Mouse (Mus musculus): ENCODE results near the gene Rab5if. TPM values are rescaled to one million over a fixed set of nuclear protein-coding genes. Genes with fewer than 3 reads are reported as not detected.
"Not testable (repeated sequence)": the region's sequence is repeated elsewhere in the genome, so short reads cannot be mapped to it uniquely, and the experiment has no call there.

The Rab5if gene
- polyA plus RNA-seq, 1 experiment: 80.2 TPM

DNA sequence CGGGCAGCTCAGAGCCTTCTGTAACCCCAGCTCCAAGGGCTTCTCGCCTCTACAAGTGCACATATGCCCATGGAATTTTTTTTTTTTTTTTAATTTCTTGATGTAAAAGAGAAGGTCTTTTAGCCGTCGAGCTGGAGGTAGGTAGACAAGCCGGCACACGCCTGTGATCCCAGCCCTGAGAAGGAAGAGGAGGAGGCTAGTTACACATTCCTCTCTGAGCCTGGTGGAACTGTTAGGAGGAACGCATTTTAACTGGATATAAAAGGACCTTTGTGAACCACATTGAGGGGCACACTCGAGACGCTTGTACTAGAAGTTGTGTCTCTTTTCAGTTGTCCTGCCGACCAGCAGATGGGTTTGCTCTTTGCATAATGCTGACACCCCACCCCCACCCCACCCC is 18.2 kb upstream of the Rab5if start:
- Histone ChIP-seq H3K27ac (ENCODE audit: control insufficient read depth, insufficient read depth, low read depth, low read length) (no peak overlapping the region), H3K36me3 (ENCODE audit: control insufficient read depth, insufficient read depth, low read length) (no peaks in the 10 kb centered on the region), H3K4me1 (ENCODE audit: control insufficient read depth, insufficient read depth, low read length) (peaks cover 20% of the 10 kb centered on the region), H3K4me3 (ENCODE audit: control insufficient read depth, low read depth, low read length) (no peak overlapping the region), H3K27me3 (ENCODE audit: control insufficient read depth, insufficient read depth, low read length) (no peaks in the 10 kb centered on the region)
- TF ChIP-seq POLR2A (IDR thresholded peaks at IDR 0.05; ENCODE audit: control insufficient read depth, low read depth, low read length): no peak
- no peak for TF ChIP-seq CTCF (IDR thresholded peaks at IDR 0.05; ENCODE audit: control insufficient read depth, insufficient read depth, insufficient replicate concordance, low read depth, low read length)

DNA sequence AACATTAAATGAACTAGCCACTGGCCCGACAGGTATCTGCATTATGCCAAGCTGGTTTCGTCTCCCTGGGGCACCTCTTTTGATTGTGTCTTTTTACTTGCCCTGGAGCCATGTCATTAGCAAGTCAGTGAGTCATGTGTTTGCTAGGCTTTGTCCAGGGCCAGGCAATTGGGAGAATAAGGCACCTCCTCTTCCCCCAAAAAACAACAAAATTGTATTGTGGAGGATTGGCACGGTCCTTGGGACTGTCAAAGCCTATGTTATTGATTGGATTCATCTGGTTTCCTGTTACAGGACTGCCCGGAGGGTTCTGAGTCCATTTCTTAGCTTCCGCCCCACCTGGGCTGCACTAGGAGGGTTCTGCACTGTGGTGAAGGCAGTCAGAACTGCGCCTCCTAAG is 15.3 kb upstream of the Rab5if start:
- TF ChIP-seq POLR2A (IDR thresholded peaks at IDR 0.05; ENCODE audit: control insufficient read depth, low read depth, low read length): no peak
- TF ChIP-seq CTCF (IDR thresholded peaks at IDR 0.05; ENCODE audit: control insufficient read depth, insufficient read depth, insufficient replicate concordance, low read depth, low read length): no peak
- H3K4me3 ChIP-seq (ENCODE audit: control insufficient read depth, low read depth, low read length): no peak overlapping the region
- no peak overlapping the region for H3K27ac ChIP-seq (ENCODE audit: control insufficient read depth, insufficient read depth, low read depth, low read length)
- no peaks in the 10 kb centered on the region for H3K27me3 ChIP-seq (ENCODE audit: control insufficient read depth, insufficient read depth, low read length)
- H3K4me1 ChIP-seq (ENCODE audit: control insufficient read depth, insufficient read depth, low read length): 0 out of 2 replicates have a peak, but pooled peaks cover under 1% of the 10 kb centered on the region
- no peaks in the 10 kb centered on the region for H3K36me3 ChIP-seq (ENCODE audit: control insufficient read depth, insufficient read depth, low read length)

DNA sequence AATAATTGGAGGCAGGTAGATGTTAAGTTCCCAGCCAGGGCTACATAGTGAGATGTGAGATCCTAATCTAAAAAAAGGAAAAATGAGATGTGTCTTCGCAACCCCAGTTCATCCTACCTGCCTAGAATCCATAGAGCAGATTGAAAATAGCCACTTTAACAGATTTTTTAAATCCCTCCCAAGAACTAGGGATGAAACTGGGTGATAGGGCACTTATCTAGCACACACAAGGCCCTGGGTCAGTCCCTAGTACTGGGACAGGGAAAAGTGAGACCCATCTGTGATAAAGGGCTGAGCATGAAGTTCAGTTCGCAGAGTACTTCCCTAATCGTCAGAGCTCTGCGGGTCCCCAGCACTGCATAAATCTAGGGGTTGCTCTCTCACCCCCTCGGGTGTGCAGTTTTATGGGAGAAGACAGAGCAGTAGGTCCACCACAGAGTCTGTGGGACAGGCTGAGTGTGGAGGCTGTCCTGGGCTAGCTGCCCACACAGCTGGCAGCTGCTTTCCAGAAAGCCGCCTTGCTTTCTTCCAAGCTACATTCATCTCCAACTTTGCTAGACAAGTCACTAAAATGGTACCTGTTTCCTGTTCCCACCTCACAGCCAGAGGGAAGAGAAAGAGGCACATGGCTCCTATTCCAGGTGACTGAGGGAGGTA is 14.3 kb upstream of the Rab5if start:
- H3K27ac ChIP-seq (ENCODE audit: control insufficient read depth, insufficient read depth, low read depth, low read length): no peak overlapping the region
- H3K36me3 ChIP-seq (ENCODE audit: control insufficient read depth, insufficient read depth, low read length): no peaks in the 10 kb centered on the region
- no peak for TF ChIP-seq CTCF (IDR thresholded peaks at IDR 0.05; ENCODE audit: control insufficient read depth, insufficient read depth, insufficient replicate concordance, low read depth, low read length)
- no peak for TF ChIP-seq POLR2A (IDR thresholded peaks at IDR 0.05; ENCODE audit: control insufficient read depth, low read depth, low read length)
- H3K27me3 ChIP-seq (ENCODE audit: control insufficient read depth, insufficient read depth, low read length): no peaks in the 10 kb centered on the region
- no peaks in the 10 kb centered on the region for H3K4me1 ChIP-seq (ENCODE audit: control insufficient read depth, insufficient read depth, low read length)
- no peak overlapping the region for H3K4me3 ChIP-seq (ENCODE audit: control insufficient read depth, low read depth, low read length)

DNA sequence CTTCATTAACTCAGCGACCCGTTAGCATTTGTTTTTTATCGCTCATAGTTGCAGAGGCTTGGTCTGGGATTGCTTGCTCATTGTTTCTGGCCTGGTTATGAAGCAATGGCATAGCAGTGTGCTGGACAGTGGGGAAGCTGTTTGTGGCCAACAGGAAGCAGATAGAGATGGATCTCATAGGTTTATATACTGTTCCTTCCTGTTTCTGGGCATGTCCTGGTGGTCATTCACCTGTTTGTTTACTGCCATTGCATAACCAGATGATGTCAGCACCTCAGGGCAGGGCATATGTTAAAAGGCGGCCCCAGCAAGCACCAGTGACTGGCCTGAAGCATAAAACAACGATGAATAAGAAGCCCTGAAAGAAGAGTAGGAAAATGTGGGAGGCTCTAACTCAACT is 12.4 kb upstream of the Rab5if start:
- TF ChIP-seq POLR2A (IDR thresholded peaks at IDR 0.05; ENCODE audit: control insufficient read depth, low read depth, low read length) (no peak), CTCF (IDR thresholded peaks at IDR 0.05; ENCODE audit: control insufficient read depth, insufficient read depth, insufficient replicate concordance, low read depth, low read length) (no peak)
- no peaks in the 10 kb centered on the region for H3K36me3 ChIP-seq (ENCODE audit: control insufficient read depth, insufficient read depth, low read length)

GRCm38 (mm10) chr2:156853584-156853983 is 9.3 kb upstream of the Rab5if start:
- not testable (repeated sequence) for H3K27me3 ChIP-seq (ENCODE audit: control insufficient read depth, insufficient read depth, low read length); H3K4me1 ChIP-seq (ENCODE audit: control insufficient read depth, insufficient read depth, low read length); H3K36me3 ChIP-seq (ENCODE audit: control insufficient read depth, insufficient read depth, low read length); H3K4me3 ChIP-seq (ENCODE audit: control insufficient read depth, low read depth, low read length); H3K27ac ChIP-seq (ENCODE audit: control insufficient read depth, insufficient read depth, low read depth, low read length)

More for the DNA sequence above, 12.4 kb upstream of the Rab5if start:
- no peaks in the 10 kb centered on the region for H3K4me1 ChIP-seq (ENCODE audit: control insufficient read depth, insufficient read depth, low read length)
- H3K4me3 ChIP-seq (ENCODE audit: control insufficient read depth, low read depth, low read length): no peak overlapping the region
- no peak overlapping the region for H3K27ac ChIP-seq (ENCODE audit: control insufficient read depth, insufficient read depth, low read depth, low read length)
- H3K27me3 ChIP-seq (ENCODE audit: control insufficient read depth, insufficient read depth, low read length): no peaks in the 10 kb centered on the region

DNA sequence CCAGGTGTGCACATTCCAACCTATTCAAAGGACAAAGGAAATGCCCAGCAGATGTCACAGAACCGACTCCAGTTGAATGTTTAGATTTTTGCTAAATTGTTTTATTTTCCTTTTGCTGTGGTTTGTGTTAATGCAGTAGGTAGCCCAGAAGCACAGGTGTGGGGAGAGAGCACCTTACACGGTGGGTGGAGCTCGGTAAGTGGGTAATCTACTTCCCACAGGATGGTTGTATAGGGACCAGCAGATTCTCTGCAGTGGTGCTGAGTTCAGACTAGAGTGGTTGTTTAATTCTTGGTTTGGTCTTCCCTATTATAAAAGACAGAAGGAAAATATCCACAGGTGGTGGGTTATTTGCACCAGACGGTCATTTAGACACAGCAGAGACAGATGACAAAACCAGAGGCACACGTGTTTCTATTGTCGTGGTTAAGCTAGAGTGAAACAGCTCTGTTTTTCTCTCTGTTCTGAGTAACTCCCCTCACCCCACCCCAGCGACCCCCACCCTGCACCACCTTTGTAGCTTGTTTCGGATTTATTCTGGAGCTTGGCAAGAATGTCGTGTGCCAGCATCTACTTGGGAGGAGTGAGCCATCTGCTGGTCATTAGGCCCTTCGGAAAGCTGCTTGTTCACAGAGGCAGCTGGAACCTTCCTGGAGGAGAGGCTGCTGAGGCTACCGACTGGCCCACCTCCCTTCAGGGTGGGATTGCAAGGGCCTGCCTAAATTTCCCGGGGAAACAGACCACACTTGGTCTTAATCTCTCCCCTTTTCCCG is 8.7 kb upstream of the Rab5if start:
- not testable (repeated sequence) for H3K4me3 ChIP-seq (ENCODE audit: control insufficient read depth, low read depth, low read length); H3K36me3 ChIP-seq (ENCODE audit: control insufficient read depth, insufficient read depth, low read length); H3K27me3 ChIP-seq (ENCODE audit: control insufficient read depth, insufficient read depth, low read length); H3K27ac ChIP-seq (ENCODE audit: control insufficient read depth, insufficient read depth, low read depth, low read length); H3K4me1 ChIP-seq (ENCODE audit: control insufficient read depth, insufficient read depth, low read length)
- peak; percentile 21; the same call in 1 of the 2 replicates for TF ChIP-seq CTCF (IDR thresholded peaks at IDR 0.05; ENCODE audit: control insufficient read depth, insufficient read depth, insufficient replicate concordance, low read depth, low read length)

DNA sequence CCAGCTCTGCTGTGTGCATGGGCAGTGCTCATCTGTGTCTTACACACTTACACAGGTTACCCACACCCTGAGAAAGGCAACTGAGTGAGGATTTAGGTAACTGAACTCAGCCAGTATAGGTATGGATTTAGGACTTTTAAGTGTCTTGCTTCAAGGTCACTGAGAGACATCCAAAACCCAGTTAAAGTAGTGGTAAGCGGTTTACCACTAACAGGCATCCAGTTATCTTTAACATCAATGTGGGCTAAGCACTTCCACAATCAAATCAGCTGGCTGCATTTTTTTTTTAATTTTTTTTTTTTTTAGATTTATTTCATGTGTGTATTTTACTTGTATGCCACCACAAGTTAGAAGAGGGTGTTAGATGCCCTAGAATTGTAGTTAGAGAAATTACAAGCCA is 6.6 kb upstream of the Rab5if start:
- H3K27ac ChIP-seq (ENCODE audit: control insufficient read depth, insufficient read depth, low read depth, low read length): no peak overlapping the region
- no peaks in the 10 kb centered on the region; the same call in 1 of the 2 replicates for H3K36me3 ChIP-seq (ENCODE audit: control insufficient read depth, insufficient read depth, low read length)
- H3K4me3 ChIP-seq (ENCODE audit: control insufficient read depth, low read depth, low read length): no peak overlapping the region
- H3K27me3 ChIP-seq (ENCODE audit: control insufficient read depth, insufficient read depth, low read length): no peaks in the 10 kb centered on the region
- no peaks in the 10 kb centered on the region; the same call in 1 of the 2 replicates for H3K4me1 ChIP-seq (ENCODE audit: control insufficient read depth, insufficient read depth, low read length)
- TF ChIP-seq CTCF (IDR thresholded peaks at IDR 0.05; ENCODE audit: control insufficient read depth, insufficient read depth, insufficient replicate concordance, low read depth, low read length) (no peak), POLR2A (IDR thresholded peaks at IDR 0.05; ENCODE audit: control insufficient read depth, low read depth, low read length) (no peak)

All from testis, adult 2 months (tissue).